Mouse (Mus musculus): ENCODE measurements around the gene Sertad2.

Gene Sertad2

GRCm38 (mm10) chr11:20646986-20647726, 104.1 kb downstream of the Sertad2 start:
- DNase-seq (ENCODE audit: low spot score) = peak; percentile 58

GRCm38 (mm10) chr11:20647902-20648625, 105.0 kb downstream of the Sertad2 start:
- peak; percentile 80 for DNase-seq (ENCODE audit: low spot score)

GRCm38 (mm10) chr11:20649477-20649876, 106.4 kb downstream of the Sertad2 start:
- peak; percentile 66 for DNase-seq (ENCODE audit: low spot score)

- DNase-seq (ENCODE audit: low spot score) = peak; percentile 81
Observed at GRCm38 (mm10) chr11:20650006-20650639, 107.1 kb downstream of the Sertad2 start.

- no peak for DNase-seq (ENCODE audit: low spot score)
Observed at GRCm38 (mm10) chr11:20651166-20651565, 108.1 kb downstream of the Sertad2 start.

- DNase-seq (ENCODE audit: low spot score) = peak; percentile 88
Observed at GRCm38 (mm10) chr11:20655795-20656710, 113.0 kb downstream of the Sertad2 start.

GRCm38 (mm10) chr11:20656711-20657057, 113.6 kb downstream of the Sertad2 start:
- DNase-seq (ENCODE audit: low spot score) = peak; percentile 51

GRCm38 (mm10) chr11:20659094-20659493, 116.0 kb downstream of the Sertad2 start:
- no peak for DNase-seq (ENCODE audit: low spot score)

GRCm38 (mm10) chr11:20660111-20661097, 117.4 kb downstream of the Sertad2 start:
- DNase-seq (ENCODE audit: low spot score) = no peak

GRCm38 (mm10) chr11:20661652-20662051, 118.6 kb downstream of the Sertad2 start:
- peak; percentile 71 for DNase-seq (ENCODE audit: low spot score)

GRCm38 (mm10) chr11:20662811-20663210, 119.8 kb downstream of the Sertad2 start:
- peak; percentile 53 for DNase-seq (ENCODE audit: low spot score)

- DNase-seq (ENCODE audit: low spot score) = peak; percentile 67
Observed at GRCm38 (mm10) chr11:20663580-20664198, 120.6 kb downstream of the Sertad2 start.

- no peak for DNase-seq (ENCODE audit: low spot score)
Observed at GRCm38 (mm10) chr11:20664878-20665277, 121.8 kb downstream of the Sertad2 start.

- DNase-seq (ENCODE audit: low spot score) = peak; percentile 39
Observed at GRCm38 (mm10) chr11:20671789-20672392, 128.8 kb downstream of the Sertad2 start.

- DNase-seq (ENCODE audit: low spot score) = no peak
Observed at GRCm38 (mm10) chr11:20672513-20672912, 129.5 kb downstream of the Sertad2 start.

- no peak for DNase-seq (ENCODE audit: low spot score)
Observed at GRCm38 (mm10) chr11:20679396-20679795, 136.3 kb downstream of the Sertad2 start.

GRCm38 (mm10) chr11:20680781-20681180, 137.7 kb downstream of the Sertad2 start:
- no peak for DNase-seq (ENCODE audit: low spot score)

GRCm38 (mm10) chr11:20681679-20682078, 138.6 kb downstream of the Sertad2 start:
- no peak for DNase-seq (ENCODE audit: low spot score)

GRCm38 (mm10) chr11:20691000-20691399, 147.9 kb downstream of the Sertad2 start:
- DNase-seq (ENCODE audit: low spot score) = peak; percentile 90

Measured in embryo, embryonic 10 days (tissue).